Mouse (Mus musculus): Measurements from ENCODE around the gene Luzp1. TPM values are rescaled to one million over a fixed set of nuclear protein-coding genes. Genes with fewer than 3 reads are reported as not detected.

The Luzp1 gene
- polyA plus RNA-seq, 1 experiment from 2014 or later, result 82.9 TPM

DNA sequence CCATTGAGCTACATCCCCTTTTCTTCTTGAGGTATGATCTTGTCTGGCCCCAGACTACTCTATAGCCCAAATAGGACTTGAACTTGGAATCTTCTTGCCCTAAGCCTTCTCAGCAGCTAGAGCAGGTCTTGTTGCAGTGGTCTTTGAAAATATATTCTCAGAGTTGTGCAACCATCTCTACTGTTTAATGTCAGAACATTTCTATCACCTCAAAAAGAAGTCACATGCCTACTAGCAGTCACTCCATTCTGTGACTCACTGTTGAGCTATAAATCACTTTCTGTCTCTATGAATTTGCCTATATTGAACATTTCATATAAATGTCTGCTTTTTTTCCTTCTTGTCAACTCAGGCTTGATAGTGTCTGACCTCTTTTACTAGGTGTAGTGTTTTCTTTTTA, 26.4 kb downstream of the Luzp1 start:
- no peak for ATAC-seq
- Histone ChIP-seq H3K36me3 (ENCODE audit: control insufficient read depth, insufficient read depth) (no peaks in the 10 kb centered on the region), H3K27me3 (replicated peaks; ENCODE audit: control insufficient read depth, insufficient read depth, low read length) (no peaks in the 10 kb centered on the region), H3K9ac (ENCODE audit: low read depth, low read length) (no peak overlapping the region), H3K4me2 (replicated peaks; ENCODE audit: low read depth) (no peak overlapping the region), H3K4me3 (ENCODE audit: low read depth, low read length) (no peak overlapping the region), H3K27ac (ENCODE audit: low read depth, low read length) (no peak overlapping the region), H3K4me1 (replicated peaks; ENCODE audit: control insufficient read depth, insufficient read depth, low read length) (no peaks in the 10 kb centered on the region), H3K9me3 (ENCODE audit: control insufficient read depth) (no peaks in the 10 kb centered on the region)
- no peak for TF ChIP-seq CTCF (IDR thresholded peaks at IDR 0.05; ENCODE audit: low read depth)

- H3K4me1 ChIP-seq (replicated peaks; ENCODE audit: control insufficient read depth, insufficient read depth, low read length), result no peaks in the 10 kb centered on the region
- no peaks in the 10 kb centered on the region for H3K9me3 ChIP-seq (ENCODE audit: control insufficient read depth)
- H3K27me3 ChIP-seq (replicated peaks; ENCODE audit: control insufficient read depth, insufficient read depth, low read length), result no peaks in the 10 kb centered on the region
Measured at GRCm38 (mm10) chr4:136505426-136506215, 36.1 kb downstream of the Luzp1 start.

DNA sequence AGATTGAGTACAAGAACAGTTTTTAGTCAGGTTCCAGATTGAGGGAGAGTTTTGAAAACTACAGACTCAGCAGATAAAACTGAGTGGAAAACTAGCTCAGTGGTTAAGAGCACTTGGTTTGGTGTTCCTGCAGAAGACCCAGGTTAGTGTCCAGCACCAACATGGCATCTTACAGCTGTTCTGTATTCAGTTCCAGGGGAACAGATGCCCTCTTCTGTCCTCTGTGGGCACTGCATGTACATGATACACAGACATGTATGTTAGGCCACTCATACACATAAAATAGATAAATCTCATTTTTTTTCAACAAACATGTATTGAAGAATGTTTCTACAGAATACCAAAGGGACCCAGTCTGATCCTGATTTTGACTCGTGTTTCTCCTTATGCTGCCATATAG, 40.3 kb downstream of the Luzp1 start:
- TF ChIP-seq CTCF (IDR thresholded peaks at IDR 0.05; ENCODE audit: low read depth), result peak; percentile 75
- Histone ChIP-seq H3K9me3 (ENCODE audit: control insufficient read depth) (no peaks in the 10 kb centered on the region), H3K27me3 (replicated peaks; ENCODE audit: control insufficient read depth, insufficient read depth, low read length) (no peaks in the 10 kb centered on the region), H3K27ac (ENCODE audit: low read depth, low read length) (no peak overlapping the region), H3K36me3 (ENCODE audit: control insufficient read depth, insufficient read depth) (no peaks in the 10 kb centered on the region), H3K4me1 (replicated peaks; ENCODE audit: control insufficient read depth, insufficient read depth, low read length) (no peaks in the 10 kb centered on the region), H3K9ac (ENCODE audit: low read depth, low read length) (no peak overlapping the region), H3K4me3 (ENCODE audit: low read depth, low read length) (no peak overlapping the region), H3K4me2 (replicated peaks; ENCODE audit: low read depth) (no peak overlapping the region)
- 70% methylated on average over 1 of the region's 1 CpGs for WGBS
- ATAC-seq, result no peak

More at GRCm38 (mm10) chr4:136505426-136506215, 36.1 kb downstream of the Luzp1 start:
- ATAC-seq, result no peak
- TF ChIP-seq CTCF (IDR thresholded peaks at IDR 0.05; ENCODE audit: low read depth), result no peak
- Histone ChIP-seq H3K36me3 (ENCODE audit: control insufficient read depth, insufficient read depth) (no peaks in the 10 kb centered on the region), H3K4me2 (replicated peaks; ENCODE audit: low read depth) (no peak overlapping the region), H3K9ac (ENCODE audit: low read depth, low read length) (no peak overlapping the region), H3K27ac (ENCODE audit: low read depth, low read length) (peak overlapping the region; percentile 42; the same call in 1 of the 2 replicates), H3K4me3 (ENCODE audit: low read depth, low read length) (no peak overlapping the region)
- WGBS, result 53% methylated on average over 2 of the region's 2 CpGs

DNA sequence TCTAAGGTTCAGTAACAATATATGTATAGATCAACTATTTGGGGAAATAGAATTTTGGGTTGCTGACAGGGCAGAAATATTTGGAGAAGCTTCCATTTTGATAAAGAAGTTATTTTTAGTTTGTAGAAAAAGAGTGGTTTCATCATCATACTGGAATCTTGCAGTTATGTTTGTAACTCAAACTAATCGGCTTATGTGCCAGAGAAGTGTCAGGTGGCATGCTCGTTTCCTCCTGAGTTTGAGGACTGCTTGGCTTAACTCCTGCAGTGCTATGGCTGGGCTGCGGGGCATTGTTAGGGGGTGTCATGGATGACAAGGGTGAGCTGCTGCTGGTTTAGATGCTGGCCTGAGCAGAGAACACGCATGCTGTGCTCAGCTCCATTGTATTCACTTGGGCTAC, 42.1 kb downstream of the Luzp1 start:
- 59% methylated on average over 4 of the region's 4 CpGs for WGBS

GRCm38 (mm10) chr4:136512905-136513304, 43.3 kb downstream of the Luzp1 start:
- no peak for ATAC-seq
- Histone ChIP-seq H3K4me3 (ENCODE audit: low read depth, low read length) (no peak overlapping the region), H3K4me1 (replicated peaks; ENCODE audit: control insufficient read depth, insufficient read depth, low read length) (no peaks in the 10 kb centered on the region), H3K9ac (ENCODE audit: low read depth, low read length) (no peak overlapping the region), H3K36me3 (ENCODE audit: control insufficient read depth, insufficient read depth) (no peaks in the 10 kb centered on the region), H3K27me3 (replicated peaks; ENCODE audit: control insufficient read depth, insufficient read depth, low read length) (no peaks in the 10 kb centered on the region), H3K27ac (ENCODE audit: low read depth, low read length) (no peak overlapping the region), H3K4me2 (replicated peaks; ENCODE audit: low read depth) (no peak overlapping the region), H3K9me3 (ENCODE audit: control insufficient read depth) (no peaks in the 10 kb centered on the region)
- TF ChIP-seq CTCF (IDR thresholded peaks at IDR 0.05; ENCODE audit: low read depth), result no peak

More for the DNA sequence above, 42.1 kb downstream of the Luzp1 start:
- Histone ChIP-seq H3K36me3 (ENCODE audit: control insufficient read depth, insufficient read depth) (no peaks in the 10 kb centered on the region), H3K9me3 (ENCODE audit: control insufficient read depth) (no peaks in the 10 kb centered on the region), H3K9ac (ENCODE audit: low read depth, low read length) (no peak overlapping the region), H3K4me1 (replicated peaks; ENCODE audit: control insufficient read depth, insufficient read depth, low read length) (no peaks in the 10 kb centered on the region), H3K27ac (ENCODE audit: low read depth, low read length) (no peak overlapping the region), H3K4me3 (ENCODE audit: low read depth, low read length) (no peak overlapping the region), H3K27me3 (replicated peaks; ENCODE audit: control insufficient read depth, insufficient read depth, low read length) (no peaks in the 10 kb centered on the region), H3K4me2 (replicated peaks; ENCODE audit: low read depth) (no peak overlapping the region)
- no peak for ATAC-seq
- no peak for TF ChIP-seq CTCF (IDR thresholded peaks at IDR 0.05; ENCODE audit: low read depth)

DNA sequence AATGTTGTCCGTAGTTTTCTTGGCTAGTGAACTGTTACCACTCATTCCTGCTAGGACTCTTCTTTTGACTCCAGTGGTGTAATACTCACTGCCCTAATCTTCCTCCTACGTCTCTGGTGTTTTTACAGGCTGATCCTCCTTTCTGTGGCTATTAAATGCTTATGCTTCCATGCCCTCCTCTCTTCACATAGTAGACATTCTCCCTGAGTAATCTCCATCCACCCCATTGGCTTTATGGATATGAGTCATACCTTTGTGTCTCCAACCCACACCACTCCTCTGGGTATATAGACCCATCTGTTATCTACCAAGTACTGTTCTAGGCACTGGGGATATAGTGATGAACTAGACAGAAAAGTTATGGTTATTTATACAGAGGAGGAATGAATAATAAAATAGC, 48.6 kb downstream of the Luzp1 start:
- H3K9me3 ChIP-seq (ENCODE audit: control insufficient read depth), result no peaks in the 10 kb centered on the region
- H3K4me2 ChIP-seq (replicated peaks; ENCODE audit: low read depth), result no peak overlapping the region
- ATAC-seq, result no peak
- H3K9ac ChIP-seq (ENCODE audit: low read depth, low read length), result no peak overlapping the region
- H3K27ac ChIP-seq (ENCODE audit: low read depth, low read length), result no peak overlapping the region
- H3K36me3 ChIP-seq (ENCODE audit: control insufficient read depth, insufficient read depth), result no peaks in the 10 kb centered on the region
- H3K4me1 ChIP-seq (replicated peaks; ENCODE audit: control insufficient read depth, insufficient read depth, low read length), result no peaks in the 10 kb centered on the region
- no peak overlapping the region for H3K4me3 ChIP-seq (ENCODE audit: low read depth, low read length)
- no peak for TF ChIP-seq CTCF (IDR thresholded peaks at IDR 0.05; ENCODE audit: low read depth)
- no peaks in the 10 kb centered on the region for H3K27me3 ChIP-seq (replicated peaks; ENCODE audit: control insufficient read depth, insufficient read depth, low read length)
- WGBS, result 74% methylated on average over 2 of the region's 2 CpGs

Measured in intestine, postnatal 0 days (tissue).